Mouse (Mus musculus) intestine, embryonic 15.5 days (tissue): ENCODE measurements around the gene Hoxc8. TPM values are rescaled to one million over a fixed set of nuclear protein-coding genes. Genes with fewer than 3 reads are reported as not detected.

Source experiments
- ATAC-seq: fragments of 200-750 bp; cut with Nextera tagmentation; 2 replicates; pipeline ENCODE4 v1.8.0; 2017; ENCODE audit warnings: moderate TSS enrichment, moderate library complexity
- H3K27ac ChIP-seq: fragments of 300-500 bp; sonication (generic); 2 replicates; pipeline ENCODE4 v1.5.1; 2015; ENCODE audit warnings: mild to moderate bottlenecking, inconsistent platforms
- H3K27me3 ChIP-seq: fragments of 300-500 bp; sonication (generic); replicated peaks from 2 replicates; pipeline ENCODE4 v1.6.1; 2015; ENCODE audit warnings: inconsistent platforms
- H3K36me3 ChIP-seq: fragments of 300-500 bp; sonication (generic); 2 replicates; pipeline ENCODE4 v1.6.1; 2015; ENCODE audit warnings: inconsistent platforms
- H3K4me1 ChIP-seq: fragments of 300-500 bp; sonication (generic); replicated peaks from 2 replicates; pipeline ENCODE4 v1.6.1; 2015; ENCODE audit warnings: inconsistent platforms
- H3K4me2 ChIP-seq: fragments of 300-500 bp; sonication (generic); replicated peaks from 2 replicates; pipeline ENCODE4 v1.6.1; 2015; ENCODE audit warnings: mild to moderate bottlenecking, inconsistent platforms
- H3K4me3 ChIP-seq: fragments of 300-500 bp; sonication (generic); replicated peaks from 2 replicates; pipeline ENCODE4 v1.5.1; 2015; ENCODE audit warnings: inconsistent platforms
- H3K9ac ChIP-seq: fragments of 300-500 bp; sonication (generic); 2 replicates; pipeline ENCODE4 v1.6.1; 2015; ENCODE audit warnings: inconsistent platforms
- H3K9me3 ChIP-seq: fragments of 300-500 bp; sonication (generic); 2 replicates; pipeline ENCODE4 v1.6.1; 2016; ENCODE audit warnings: inconsistent platforms
- WGBS: fragments of 180-500 bp; shearing (Covaris S2); methylation state at CpG from one replicate; pipeline ENCODE4 v1.1.7; 2015; 5-methylcytosine and 5-hydroxymethylcytosine counted together
- microRNA counts: library from miRNA; unstranded; fragments of <30 nt; microRNA quantifications from one replicate; lab custom pipeline; 2016
- polyA plus RNA-seq: library from polyadenylated mRNA; unstranded; fragments of >200 nt; fragmentation: Nextera tagmentation; extraction: Ambion mirVana; gene quantifications from 2 replicates; pipeline ENCODE4 v1.2.1, GENCODE M21; 2015

The Hoxc8 gene
- polyA plus RNA-seq, 1 experiment from 2014 or later, result 7.0 TPM

DNA sequence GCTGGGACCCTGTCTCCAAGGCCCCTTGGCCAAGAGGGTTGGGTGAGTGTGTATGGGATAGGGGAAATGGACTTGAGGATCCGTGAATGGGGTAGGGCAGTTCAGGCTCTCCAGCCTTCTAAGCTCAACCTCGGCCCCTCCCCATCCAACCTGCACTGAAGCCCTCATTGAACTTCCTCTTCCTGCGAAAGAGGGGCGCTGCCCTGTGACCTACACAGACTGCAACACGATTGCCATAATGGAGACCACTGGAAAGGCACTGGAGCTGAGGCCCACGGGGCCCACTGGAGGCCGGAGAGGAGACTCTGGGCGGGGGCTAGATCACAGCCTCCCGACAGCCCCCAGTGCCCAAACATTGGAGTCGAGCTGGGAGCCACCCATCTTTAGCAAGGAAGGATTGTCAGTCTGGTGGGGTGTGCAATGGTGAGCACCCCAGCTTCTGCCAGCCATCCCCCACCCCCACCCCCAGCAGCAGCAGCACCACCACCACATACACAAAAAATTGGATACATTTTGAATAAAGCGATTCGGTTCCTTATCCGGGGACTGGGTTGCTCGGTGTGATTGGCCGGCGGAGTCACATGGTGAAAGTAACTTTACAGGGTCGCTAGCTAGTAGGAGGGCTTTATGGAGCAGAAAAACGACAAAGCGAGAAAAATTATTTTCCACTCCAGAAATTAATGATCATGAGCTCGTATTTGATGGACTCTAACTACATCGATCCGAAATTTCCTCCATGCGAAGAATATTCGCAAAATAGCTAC, 43.8 kb downstream of the Hoxc8 start:
- H3K4me1 ChIP-seq, result peaks cover 23% of the 10 kb centered on the region
- no peaks in the 10 kb centered on the region for H3K9me3 ChIP-seq
- H3K36me3 ChIP-seq, result no peaks in the 10 kb centered on the region
- H3K4me2 ChIP-seq, result peak overlapping the region; percentile 72
- peak; percentile 69 for ATAC-seq
- H3K27ac ChIP-seq, result peak overlapping the region; percentile 86
- peaks cover 63% of the 10 kb centered on the region for H3K27me3 ChIP-seq
- H3K4me3 ChIP-seq, result peak overlapping the region; percentile 53
- H3K9ac ChIP-seq, result peak overlapping the region; percentile 71
- WGBS, result 4% methylated on average over 24 of the region's 24 CpGs

GRCm38 (mm10) chr15:103034807-103035547, 44.6 kb downstream of the Hoxc8 start:
- peaks cover 66% of the 10 kb centered on the region for H3K27me3 ChIP-seq
- peak; percentile 54 for ATAC-seq
- H3K4me1 ChIP-seq, result peaks cover 23% of the 10 kb centered on the region
- H3K36me3 ChIP-seq, result no peaks in the 10 kb centered on the region
- peak overlapping the region; percentile 71 for H3K9ac ChIP-seq
- H3K4me2 ChIP-seq, result peak overlapping the region; percentile 72
- under 1% methylated on average over 34 of the region's 34 CpGs for WGBS
- H3K9me3 ChIP-seq, result no peaks in the 10 kb centered on the region
- H3K27ac ChIP-seq, result peak overlapping the region; percentile 86
- peak overlapping the region; percentile 53 for H3K4me3 ChIP-seq

DNA sequence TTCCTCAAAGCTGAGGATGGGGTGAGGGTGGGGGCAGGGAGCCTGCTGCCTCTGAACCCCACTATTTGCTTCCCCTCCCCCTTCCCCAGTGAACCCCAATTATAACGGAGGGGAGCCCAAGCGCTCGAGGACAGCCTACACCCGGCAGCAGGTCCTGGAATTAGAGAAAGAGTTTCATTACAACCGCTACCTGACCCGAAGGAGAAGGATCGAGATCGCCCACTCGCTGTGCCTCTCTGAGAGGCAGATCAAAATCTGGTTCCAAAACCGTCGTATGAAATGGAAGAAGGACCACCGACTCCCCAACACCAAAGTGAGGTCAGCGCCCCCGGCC, 45.1 kb downstream of the Hoxc8 start:
- Histone ChIP-seq H3K27ac (peak overlapping the region; percentile 36; the same call in 1 of the 2 replicates), H3K36me3 (no peaks in the 10 kb centered on the region), H3K4me2 (peak overlapping the region; percentile 72), H3K4me3 (peak overlapping the region; percentile 53), H3K4me1 (peaks cover 23% of the 10 kb centered on the region), H3K27me3 (peaks cover 63% of the 10 kb centered on the region), H3K9me3 (no peaks in the 10 kb centered on the region), H3K9ac (peak overlapping the region; percentile 71)
- WGBS, result 1% methylated on average over 14 of the region's 14 CpGs
- no peak for ATAC-seq

- H3K27me3 ChIP-seq, result peaks cover 68% of the 10 kb centered on the region
Observed at GRCm38 (mm10) chr15:103037579-103037978, 47.2 kb downstream of the Hoxc8 start.

GRCm38 (mm10) chr15:103038701-103039480, 48.5 kb downstream of the Hoxc8 start:
- Histone ChIP-seq H3K4me1 (peaks cover 23% of the 10 kb centered on the region), H3K27ac (no peak overlapping the region), H3K36me3 (no peaks in the 10 kb centered on the region), H3K4me3 (no peak overlapping the region), H3K4me2 (no peak overlapping the region), H3K27me3 (peaks cover 68% of the 10 kb centered on the region), H3K9me3 (no peaks in the 10 kb centered on the region), H3K9ac (no peak overlapping the region)
- 36% methylated on average over 10 of the region's 10 CpGs for WGBS
- ATAC-seq, result no peak

More at GRCm38 (mm10) chr15:103037579-103037978, 47.2 kb downstream of the Hoxc8 start:
- Histone ChIP-seq H3K4me3 (no peak overlapping the region), H3K27ac (no peak overlapping the region), H3K9me3 (no peaks in the 10 kb centered on the region), H3K4me2 (no peak overlapping the region), H3K9ac (no peak overlapping the region), H3K36me3 (no peaks in the 10 kb centered on the region), H3K4me1 (peaks cover 31% of the 10 kb centered on the region)
- 28% methylated on average over 1 of the region's 1 CpGs for WGBS
- no peak for ATAC-seq

DNA sequence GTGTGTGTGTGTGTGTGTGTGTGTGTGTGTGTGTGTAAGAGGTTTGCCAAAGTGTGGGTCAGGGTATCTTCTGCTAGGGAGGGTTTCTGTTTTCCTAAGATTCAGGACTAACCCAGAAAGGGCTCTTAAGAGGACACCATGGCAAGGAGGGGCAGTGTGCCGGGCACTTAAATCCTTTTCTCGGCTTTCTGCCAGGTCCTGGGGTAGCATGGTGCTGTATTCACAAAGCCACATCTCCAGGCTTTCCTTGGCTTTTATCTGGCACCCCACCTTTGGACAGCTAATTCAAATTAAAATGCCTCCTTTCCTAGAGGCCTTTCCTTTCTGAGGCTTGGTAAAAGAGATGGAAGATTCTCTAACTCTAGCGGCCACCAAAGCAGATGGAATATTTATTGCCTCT, 49.2 kb downstream of the Hoxc8 start:
- WGBS, result 23% methylated on average over 3 of the region's 3 CpGs
- no peak overlapping the region for H3K4me2 ChIP-seq
- H3K36me3 ChIP-seq, result no peaks in the 10 kb centered on the region
- no peak overlapping the region for H3K9ac ChIP-seq
- H3K4me1 ChIP-seq, result peaks cover 18% of the 10 kb centered on the region
- no peak overlapping the region; the same call in 1 of the 2 replicates for H3K27ac ChIP-seq
- no peak overlapping the region for H3K4me3 ChIP-seq
- ATAC-seq, result no peak
- peaks cover 64% of the 10 kb centered on the region for H3K27me3 ChIP-seq
- no peaks in the 10 kb centered on the region for H3K9me3 ChIP-seq

DNA sequence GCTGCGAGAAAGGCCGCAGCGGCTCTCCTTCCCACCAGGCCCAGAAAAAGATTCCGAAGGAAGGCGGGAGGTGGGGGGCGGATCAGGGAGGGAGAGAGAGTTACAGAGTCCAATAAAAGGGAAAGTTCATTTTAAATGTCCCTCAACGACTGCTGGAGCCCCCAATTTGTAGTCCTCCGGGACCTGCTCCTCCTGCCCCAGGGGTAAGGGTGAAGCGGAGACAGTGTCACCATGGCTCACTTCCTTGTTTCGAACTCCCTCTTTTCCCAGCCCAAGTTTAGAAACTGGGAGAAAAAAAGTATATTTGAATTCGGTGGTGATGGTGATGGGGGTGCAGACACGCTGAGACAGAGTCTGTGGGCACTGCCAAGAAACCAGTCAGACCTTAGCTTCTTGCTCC, 50.2 kb downstream of the Hoxc8 start:
- no peak for ATAC-seq
- peaks cover 60% of the 10 kb centered on the region for H3K27me3 ChIP-seq
- peak overlapping the region; percentile 57; the same call in 1 of the 2 replicates for H3K27ac ChIP-seq
- H3K36me3 ChIP-seq, result no peaks in the 10 kb centered on the region
- peak overlapping the region; percentile 48 for H3K4me2 ChIP-seq
- no peak overlapping the region for H3K9ac ChIP-seq
- 30% methylated on average over 12 of the region's 12 CpGs for WGBS
- H3K4me1 ChIP-seq, result peaks cover 12% of the 10 kb centered on the region; the same call in 1 of the 2 replicates
- no peaks in the 10 kb centered on the region for H3K9me3 ChIP-seq
- H3K4me3 ChIP-seq, result no peak overlapping the region

DNA sequence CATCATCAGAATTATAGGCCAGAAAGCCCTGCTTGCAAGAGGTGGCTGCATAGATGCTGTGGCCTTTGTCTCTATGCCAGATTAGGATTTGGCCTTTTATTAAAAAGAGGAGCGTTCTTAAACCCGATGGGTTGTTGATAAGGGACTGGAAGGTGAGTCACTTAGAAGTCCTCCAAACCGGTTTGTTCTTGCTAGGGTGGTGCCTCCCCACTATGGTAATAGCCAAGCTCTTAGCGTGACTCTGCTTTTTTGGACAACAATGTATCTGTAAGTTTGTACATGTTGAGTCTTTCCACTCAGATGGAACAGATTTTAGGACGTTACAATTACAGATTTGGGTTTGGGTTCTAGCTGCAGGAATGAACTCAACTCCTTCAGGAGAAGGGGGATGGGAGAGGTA, 51.2 kb downstream of the Hoxc8 start:
- Histone ChIP-seq H3K27ac (no peak overlapping the region), H3K4me2 (no peak overlapping the region), H3K9me3 (no peaks in the 10 kb centered on the region)

GRCm38 (mm10) chr15:103042209-103042608, 51.8 kb downstream of the Hoxc8 start:
- H3K4me1 ChIP-seq, result peaks cover 12% of the 10 kb centered on the region; the same call in 1 of the 2 replicates
- peaks cover 46% of the 10 kb centered on the region for H3K27me3 ChIP-seq
- no peak overlapping the region for H3K27ac ChIP-seq
- H3K4me3 ChIP-seq, result no peak overlapping the region
- H3K9ac ChIP-seq, result no peak overlapping the region
- no peak for ATAC-seq
- H3K9me3 ChIP-seq, result no peaks in the 10 kb centered on the region
- no peak overlapping the region for H3K4me2 ChIP-seq
- WGBS, result 18% methylated on average over 1 of the region's 1 CpGs
- no peaks in the 10 kb centered on the region for H3K36me3 ChIP-seq

More for the DNA sequence above, 51.2 kb downstream of the Hoxc8 start:
- WGBS, result 40% methylated on average over 5 of the region's 5 CpGs
- Histone ChIP-seq H3K4me1 (peaks cover 12% of the 10 kb centered on the region; the same call in 1 of the 2 replicates), H3K9ac (no peak overlapping the region), H3K36me3 (no peaks in the 10 kb centered on the region), H3K27me3 (peaks cover 50% of the 10 kb centered on the region), H3K4me3 (no peak overlapping the region)
- no peak for ATAC-seq

MicroRNA genes within 50 kb of the gene (microRNA counts, 519-probe panel; counts per million panel counts)
- microRNA mmu-miR-615-3p (lab: Ali Mortazavi, UCI), result 97.1 counts per million, percentile 29 among the panel's probes with 10 or more counts
- 97.1 counts per million, percentile 29 among the panel's probes with 10 or more counts for microRNA mmu-miR-615-5p (lab: Ali Mortazavi, UCI)

Other genes starting within 250 kb of the Hoxc8 start
- gene Hoxc13, start 69.5 kb upstream of the Hoxc8 start, polyA plus RNA-seq, result not detected in 2 replicates
- gene Hoxc12, start 53.9 kb upstream of the Hoxc8 start, polyA plus RNA-seq, result not detected in 2 replicates
- not detected in 2 replicates for gene Hoxc11, start 36.2 kb upstream of the Hoxc8 start, polyA plus RNA-seq
- gene Hoxc10, start 23.8 kb upstream of the Hoxc8 start, polyA plus RNA-seq, result 1.9 and 2.6 TPM in 2 replicates
- 7.7 and 10.1 TPM in 2 replicates for gene Hoxc5, start 23.2 kb upstream of the Hoxc8 start, polyA plus RNA-seq
- gene Hoxc9, start 14.2 kb upstream of the Hoxc8 start, polyA plus RNA-seq, result 1.3 and 1.4 TPM in 2 replicates
- gene Hoxc6, start 7.7 kb downstream of the Hoxc8 start, polyA plus RNA-seq, result 5.7 and 6.1 TPM in 2 replicates
- 9.5 and 10.6 TPM in 2 replicates for gene Hoxc4, start 28.3 kb downstream of the Hoxc8 start, polyA plus RNA-seq
- 17.8 and 18.2 TPM in 2 replicates for gene Smug1, start 176.5 kb downstream of the Hoxc8 start, polyA plus RNA-seq
- gene Cbx5, start 249.2 kb downstream of the Hoxc8 start, polyA plus RNA-seq, result 86.7 and 98.0 TPM in 2 replicates
- 652 and 741 TPM in 2 replicates for gene Hnrnpa1, start 249.8 kb downstream of the Hoxc8 start, polyA plus RNA-seq